Mouse (Mus musculus): Measurements from ENCODE around the gene Gna12.

DNA sequence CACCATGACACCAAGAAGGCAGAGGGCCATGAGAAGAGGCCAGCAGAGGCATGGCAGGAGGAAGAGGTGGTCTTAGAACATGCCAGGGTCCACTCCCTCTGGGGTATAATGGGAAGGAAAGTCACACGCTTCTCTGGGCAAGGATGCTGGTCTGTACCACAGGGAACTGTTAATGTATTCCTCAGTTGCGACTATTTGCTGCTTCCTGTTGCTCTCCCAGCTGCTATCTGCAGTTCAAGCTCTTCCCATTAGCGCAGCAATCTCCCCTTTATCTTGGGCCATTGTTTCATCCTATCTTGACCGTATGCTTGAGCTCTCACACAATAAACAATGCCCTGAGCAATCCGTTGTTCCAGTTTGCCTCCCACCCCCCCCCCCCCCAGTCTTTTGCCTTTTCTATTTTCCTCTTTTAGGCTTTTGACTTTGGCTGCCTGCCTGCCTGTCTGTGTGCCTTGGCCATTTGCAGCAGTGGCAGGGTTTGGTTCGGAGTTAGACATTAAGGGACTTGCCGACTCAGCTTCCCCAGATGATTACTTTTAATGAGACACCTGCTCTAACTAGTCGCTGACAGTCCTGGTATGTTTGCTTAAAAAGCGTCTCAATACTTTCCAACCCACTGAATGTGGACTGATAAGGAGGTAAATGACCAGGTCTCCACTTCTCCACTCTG, 15.0 kb downstream of the Gna12 start:
- TF ChIP-seq CTCF (IDR thresholded peaks at IDR 0.05; ENCODE audit: insufficient read depth, low read length) (no peak), POLR2A (IDR thresholded peaks at IDR 0.05; ENCODE audit: borderline replicate concordance, extremely low read depth, low read depth, low read length) (no peak)
